Mouse (Mus musculus): Measurements from ENCODE around the gene Map3k20.

DNA sequence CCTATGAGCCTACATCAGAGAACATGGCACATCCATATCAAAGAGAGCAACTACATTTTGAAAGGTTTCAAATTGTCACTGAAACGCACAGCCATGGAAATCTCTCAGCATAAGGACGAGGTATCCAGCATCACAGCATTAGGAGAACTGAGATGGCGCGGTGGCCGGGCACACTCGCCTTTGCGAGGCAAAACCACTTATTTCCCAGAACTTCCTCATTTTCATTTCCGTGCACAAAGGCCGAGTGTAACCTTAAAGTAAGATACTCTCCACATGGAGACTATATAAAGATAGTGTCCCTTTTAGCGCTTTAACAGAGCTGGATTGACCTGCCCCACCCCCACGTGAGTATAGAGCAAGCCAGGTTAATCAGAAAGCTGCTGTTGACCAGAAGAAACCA lies 94.0 kb downstream of the Map3k20 start:
- TF ChIP-seq CTCF (IDR thresholded peaks at IDR 0.05; ENCODE audit: low read depth) (no peak), EP300 (IDR thresholded peaks at IDR 0.05; ENCODE audit: low read depth) (no peak)

Data from liver, embryonic 14.5 days (tissue).